7 mouse cellular contexts compared by ENCODE assay signal in the genomic region with DNA sequence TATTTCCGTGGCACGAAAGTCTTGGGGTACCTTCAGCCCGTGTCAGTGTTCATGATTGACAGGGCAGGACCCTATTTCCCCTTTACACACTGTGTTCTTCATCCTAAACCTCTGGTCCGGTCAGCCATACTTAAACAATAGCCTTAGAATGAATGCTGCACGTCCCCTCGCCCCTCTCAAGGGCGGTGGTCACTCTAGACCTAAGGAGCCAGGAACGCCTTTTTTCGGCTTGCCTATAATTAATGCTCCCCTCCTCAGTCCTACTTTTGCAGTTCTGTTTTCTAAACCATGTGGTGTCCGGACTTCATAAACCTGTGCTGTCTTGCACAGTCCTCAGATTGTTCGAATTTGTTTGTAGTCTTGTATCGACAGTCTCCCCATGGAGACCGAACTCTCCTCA. TPM values are rescaled to one million over a fixed set of nuclear protein-coding genes. Genes with fewer than 3 reads are reported as not detected.
DNase-seq lines count a peak whose midpoint lies in the region; ATAC-seq and TF ChIP-seq lines count a peak whose summit lies in the region.

No protein-coding gene starts in this region.

- peak overlapping the region; percentile 98 for H3K4me3 ChIP-seq in lung, embryonic 14.5 days (ENCODE audit: low read depth, low read length)
- H3K4me3 ChIP-seq in lung, adult 2 months (replicated peaks; ENCODE audit: extremely low read depth, low read depth, low read length), result no peak overlapping the region
- H3K4me3 ChIP-seq in forebrain, embryonic 15.5 days, result peak overlapping the region; percentile 75; the same call in 1 of the 2 replicates
- peak overlapping the region; percentile 87 for H3K4me3 ChIP-seq in limb, embryonic 13.5 days
- no peak overlapping the region for H3K4me3 ChIP-seq in small intestine, adult 2 months (ENCODE audit: low read depth, low read length)

- WGBS in lung, embryonic 14.5 days, result 20% methylated on average over 13 of the region's 13 CpGs
- WGBS in lung, adult 2 months, result 36% methylated on average over 13 of the region's 13 CpGs
- WGBS in forebrain, embryonic 15.5 days, result 36% methylated on average over 13 of the region's 13 CpGs
- 39% methylated on average over 13 of the region's 13 CpGs for WGBS in limb, embryonic 13.5 days
- 32% methylated on average over 13 of the region's 13 CpGs for WGBS in small intestine, adult 2 months

- peak overlapping the region; percentile 95 for H3K4me2 ChIP-seq in lung, embryonic 14.5 days
- H3K4me2 ChIP-seq in forebrain, embryonic 15.5 days (replicated peaks), result peak overlapping the region; percentile 86
- H3K4me2 ChIP-seq in limb, embryonic 13.5 days (replicated peaks), result peak overlapping the region; percentile 85

- peaks cover 7% of the 10 kb centered on the region for H3K4me1 ChIP-seq in lung, embryonic 14.5 days (ENCODE audit: insufficient read depth)
- peaks cover 6% of the 10 kb centered on the region; the same call in 1 of the 2 replicates for H3K4me1 ChIP-seq in lung, adult 2 months (ENCODE audit: control insufficient read depth, insufficient read depth, low read length)
- peaks cover 33% of the 10 kb centered on the region for H3K4me1 ChIP-seq in forebrain, embryonic 15.5 days
- peaks cover 31% of the 10 kb centered on the region for H3K4me1 ChIP-seq in limb, embryonic 13.5 days
- peaks cover 9% of the 10 kb centered on the region; the same call in 1 of the 2 replicates for H3K4me1 ChIP-seq in small intestine, adult 2 months (ENCODE audit: control insufficient read depth, insufficient read depth, insufficient read length, low read length)

- ATAC-seq in lung, embryonic 14.5 days (ENCODE audit: insufficient read depth), result peak; percentile 1; the same call in 1 of the 2 replicates
- no peak for ATAC-seq in forebrain, embryonic 15.5 days (replicated peaks)
- no peak for ATAC-seq in limb, embryonic 13.5 days (ENCODE audit: low FRiP score, low read depth)

- H3K36me3 ChIP-seq in lung, embryonic 14.5 days (ENCODE audit: insufficient read depth), result peaks cover 28% of the 10 kb centered on the region
- H3K36me3 ChIP-seq in forebrain, embryonic 15.5 days, result peaks cover 14% of the 10 kb centered on the region
- H3K36me3 ChIP-seq in limb, embryonic 13.5 days, result peaks cover 21% of the 10 kb centered on the region
- H3K36me3 ChIP-seq in small intestine, adult 2 months (ENCODE audit: control insufficient read depth, insufficient read depth, low read length), result peaks cover 8% of the 10 kb centered on the region; the same call in 1 of the 2 replicates

- H3K27me3 ChIP-seq in lung, embryonic 14.5 days (ENCODE audit: insufficient read depth, low read length), result no peaks in the 10 kb centered on the region
- no peaks in the 10 kb centered on the region for H3K27me3 ChIP-seq in forebrain, embryonic 15.5 days
- H3K27me3 ChIP-seq in limb, embryonic 13.5 days, result no peaks in the 10 kb centered on the region
- H3K27me3 ChIP-seq in small intestine, adult 2 months (ENCODE audit: control insufficient read depth, insufficient read depth, low read length), result no peaks in the 10 kb centered on the region

- DNase-seq in lung, embryonic 14.5 days, result no peak
- no peak for DNase-seq in lung, adult 2 months
- DNase-seq in left cerebral cortex, adult 18-20 months (ENCODE audit: low spot score in 2 of 2), result no peak
- no peak for DNase-seq in cerebellum, postnatal 4 days (ENCODE audit: low spot score in 2 of 2)

- no peak for TF ChIP-seq CTCF in lung, embryonic 14.5 days (IDR thresholded peaks at IDR 0.05; ENCODE audit: low read depth)
- TF ChIP-seq CTCF in lung, adult 2 months (IDR thresholded peaks at IDR 0.05; ENCODE audit: insufficient read depth, low read length), result no peak
- no peak for TF ChIP-seq CTCF in small intestine, adult 2 months (IDR thresholded peaks at IDR 0.05; ENCODE audit: extremely low read depth, insufficient read length, insufficient replicate concordance, low read depth, low read length)

- no peak for TF ChIP-seq POLR2A in lung, adult 2 months (IDR thresholded peaks at IDR 0.05; ENCODE audit: borderline replicate concordance, extremely low read depth, low read depth, low read length)
- TF ChIP-seq POLR2A in small intestine, adult 2 months (IDR thresholded peaks at IDR 0.05; ENCODE audit: low read depth, low read length), result no peak

- no peaks in the 10 kb centered on the region for H3K9me3 ChIP-seq in lung, embryonic 14.5 days (ENCODE audit: low read depth, low read length)
- no peaks in the 10 kb centered on the region for H3K9me3 ChIP-seq in forebrain, embryonic 15.5 days
- H3K9me3 ChIP-seq in limb, embryonic 13.5 days, result no peaks in the 10 kb centered on the region

- peak overlapping the region; percentile 99 for H3K9ac ChIP-seq in lung, embryonic 14.5 days
- H3K9ac ChIP-seq in forebrain, embryonic 15.5 days (replicated peaks), result no peak overlapping the region
- H3K9ac ChIP-seq in limb, embryonic 13.5 days, result peak overlapping the region; percentile 98; the same call in 1 of the 2 replicates

- H3K27ac ChIP-seq in lung, embryonic 14.5 days (ENCODE audit: low read depth), result peak overlapping the region; percentile 100
- no peak overlapping the region for H3K27ac ChIP-seq in forebrain, embryonic 15.5 days (replicated peaks)
- peak overlapping the region; percentile 99 for H3K27ac ChIP-seq in limb, embryonic 13.5 days
- H3K27ac ChIP-seq in small intestine, adult 2 months (ENCODE audit: insufficient read depth, low read depth, low read length), result peak overlapping the region; percentile 51

RNA-seq across cellular contexts. Expression of a gene that starts 1.2 kb away (rescaled TPM):
- polyA plus RNA-seq in lung, embryonic 14.5 days (2014; fragmentation: Nextera tagmentation; extraction: Ambion mirVana), result 174 and 182 TPM in 2 replicates
- 23.0 and 37.9 TPM in 2 replicates for polyA plus RNA-seq in lung, adult 2 months (2012; rRNA removed)
- polyA plus RNA-seq in forebrain, embryonic 15.5 days (2015; fragmentation: Nextera tagmentation; extraction: Ambion mirVana), result 156 and 157 TPM in 2 replicates
- 157 and 165 TPM in 2 replicates for polyA plus RNA-seq in limb, embryonic 13.5 days (2015; fragmentation: Nextera tagmentation; extraction: Ambion mirVana)
- 10.3 and 13.9 TPM in 2 replicates for polyA plus RNA-seq in small intestine, adult 2 months (2012; rRNA removed)
- 100 to 1,000 TPM in 1 of 2 experiments, 10 to 100 TPM in 1; 93.9 to 101 TPM for total RNA-seq in left cerebral cortex, adult 18-20 months (2021)

RNA-seq across cellular contexts. Expression of a gene that starts 58.1 kb away (rescaled TPM):
- polyA plus RNA-seq in lung, embryonic 14.5 days (2014; fragmentation: Nextera tagmentation; extraction: Ambion mirVana), result 70.6 and 71.6 TPM in 2 replicates
- polyA plus RNA-seq in lung, adult 2 months (2012; rRNA removed), result 17.6 and 19.9 TPM in 2 replicates
- polyA plus RNA-seq in forebrain, embryonic 15.5 days (2015; fragmentation: Nextera tagmentation; extraction: Ambion mirVana), result 145 and 147 TPM in 2 replicates
- 94.5 and 95.9 TPM in 2 replicates for polyA plus RNA-seq in limb, embryonic 13.5 days (2015; fragmentation: Nextera tagmentation; extraction: Ambion mirVana)
- polyA plus RNA-seq in small intestine, adult 2 months (2012; rRNA removed), result 6.6 and 15.0 TPM in 2 replicates
- 100 to 1,000 TPM; 112 to 114 TPM for total RNA-seq in left cerebral cortex, adult 18-20 months (2021)

Comparison
In these comparisons a context has a peak if more than half of its experiments do, and no peak if none do; other contexts are left out.
1. H3K4me3 ChIP-seq: peak in lung, embryonic 14.5 days (single experiment), forebrain, embryonic 15.5 days (single experiment) and limb, embryonic 13.5 days (single experiment); none in lung, adult 2 months (single experiment) and small intestine, adult 2 months (single experiment).
2. Peak in every context shown above with its lines, with median percentiles within 50 percentile points of each other: H3K4me2 ChIP-seq.